Mouse (Mus musculus) ES-Bruce4 (cell line): ENCODE data around the gene Epha2. TPM values are rescaled to one million over a fixed set of nuclear protein-coding genes. Genes with fewer than 3 reads are reported as not detected.

Source experiments
- H3K27ac ChIP-seq: 2 replicates; pipeline ENCODE4 v1.5.1; 2012; ENCODE audit warnings: low read length, inconsistent platforms; ENCODE audit not compliant: insufficient read depth
- H3K27me3 ChIP-seq: 2 replicates; pipeline ENCODE4 v1.6.1; 2012; ENCODE audit warnings: mild to moderate bottlenecking, low read length, inconsistent platforms; ENCODE audit not compliant: control insufficient read depth, poor library complexity, insufficient read depth, severe bottlenecking
- H3K36me3 ChIP-seq: 2 replicates; pipeline ENCODE4 v1.6.1; 2012; ENCODE audit warnings: inconsistent platforms, mild to moderate bottlenecking, low read length, moderate library complexity; ENCODE audit not compliant: control insufficient read depth, poor library complexity, insufficient read depth, severe bottlenecking
- H3K4me1 ChIP-seq: one replicate; pipeline ENCODE4 v1.8.1; 2011; ENCODE audit warnings: low read length; ENCODE audit not compliant: control insufficient read depth, insufficient read depth
- H3K4me3 ChIP-seq: 2 replicates; pipeline ENCODE4 v1.5.1; 2011; ENCODE audit warnings: low read depth, mild to moderate bottlenecking, low read length
- H3K9ac ChIP-seq: 2 replicates; pipeline ENCODE4 v1.6.1; 2012; ENCODE audit warnings: low read depth, mild to moderate bottlenecking, inconsistent platforms; ENCODE audit not compliant: poor library complexity, severe bottlenecking
- H3K9me3 ChIP-seq: replicated peaks from 2 replicates; pipeline ENCODE4 v1.6.1; 2012; ENCODE audit warnings: mild to moderate bottlenecking, low read length, inconsistent platforms; ENCODE audit not compliant: control insufficient read depth, poor library complexity, insufficient read depth, severe bottlenecking
- CTCF ChIP-seq: IDR thresholded peaks from one replicate; pipeline ENCODE4 v1.8.1; 2011; ENCODE audit warnings: low read depth, low read length
- EP300 ChIP-seq: IDR thresholded peaks from 2 replicates; pipeline ENCODE4 v1.6.1; 2011; ENCODE audit warnings: low read depth, low read length; ENCODE audit not compliant: insufficient read depth
- POLR2A ChIP-seq: IDR thresholded peaks from one replicate; pipeline ENCODE4 v1.8.1; 2011; ENCODE audit warnings: low read length; ENCODE audit not compliant: insufficient read depth
- polyA plus RNA-seq: library from polyadenylated mRNA; stranded (reverse); fragments of >200 nt; gene quantifications from 2 replicates; pipeline ENCODE4 v1.2.4, GENCODE M21; 2011; ENCODE audit warnings: low read depth; ENCODE audit not compliant: missing spikeins, insufficient read depth, insufficient read length

Gene Epha2
- polyA plus RNA-seq, 1 experiment: 44.7 TPM

DNA sequence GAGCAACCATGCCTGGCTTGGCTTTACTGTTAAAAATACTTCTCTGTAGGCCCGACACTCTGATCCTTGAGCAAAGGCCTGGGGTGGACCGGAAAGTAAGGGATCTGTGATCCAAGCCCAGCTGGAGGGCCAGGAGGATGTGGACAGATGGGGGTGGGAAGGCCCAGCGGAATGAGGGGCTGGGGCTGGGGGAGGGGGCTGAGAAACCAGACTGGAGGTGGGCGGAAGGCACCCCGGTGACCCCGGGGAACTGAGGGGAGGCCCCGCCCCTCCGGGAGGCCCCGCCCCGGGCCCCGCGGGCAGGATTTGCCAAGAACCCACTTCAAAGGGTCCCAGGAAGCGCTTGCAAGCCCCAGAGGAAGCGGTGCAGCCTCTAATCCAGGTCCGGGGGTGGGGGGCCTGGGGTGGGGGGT, 5.3 kb upstream of the Epha2 start:
- Histone ChIP-seq H3K4me3 (peak overlapping the region; percentile 43), H3K9me3 (no peaks in the 10 kb centered on the region), H3K9ac (peak overlapping the region; percentile 68), H3K4me1 (peaks cover 29% of the 10 kb centered on the region), H3K27ac (peak overlapping the region; percentile 12), H3K27me3 (no peaks in the 10 kb centered on the region), H3K36me3 (no peaks in the 10 kb centered on the region)
- no peak for TF ChIP-seq EP300
- TF ChIP-seq CTCF: no peak
- TF ChIP-seq POLR2A: no peak

DNA sequence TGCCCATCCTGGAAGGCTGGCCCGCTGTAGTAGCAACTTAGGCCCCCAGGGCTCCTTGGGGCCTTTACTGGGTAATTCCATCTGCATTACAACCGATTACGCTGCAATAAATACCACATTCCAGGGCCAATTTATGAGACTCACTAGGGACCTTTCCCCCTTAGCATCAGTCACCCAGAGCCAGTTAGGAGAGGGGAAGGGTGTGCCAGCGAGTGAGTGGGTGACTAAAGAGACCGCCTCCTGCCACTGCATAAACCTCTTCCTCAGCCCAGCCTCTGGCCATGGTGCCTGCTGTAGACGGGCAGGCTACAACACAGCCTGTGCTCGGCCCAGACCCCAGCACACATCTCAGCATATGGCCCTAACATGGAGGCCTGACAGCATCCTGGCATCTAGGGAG, 3.1 kb upstream of the Epha2 start:
- Histone ChIP-seq H3K27me3 (no peaks in the 10 kb centered on the region), H3K4me1 (peaks cover 19% of the 10 kb centered on the region), H3K9me3 (no peaks in the 10 kb centered on the region), H3K36me3 (no peaks in the 10 kb centered on the region), H3K27ac (no peak overlapping the region), H3K4me3 (0 out of 2 replicates have a peak overlapping the region, but pooled peaks have one; percentile 4), H3K9ac (no peak overlapping the region)
- TF ChIP-seq POLR2A: no peak

DNA sequence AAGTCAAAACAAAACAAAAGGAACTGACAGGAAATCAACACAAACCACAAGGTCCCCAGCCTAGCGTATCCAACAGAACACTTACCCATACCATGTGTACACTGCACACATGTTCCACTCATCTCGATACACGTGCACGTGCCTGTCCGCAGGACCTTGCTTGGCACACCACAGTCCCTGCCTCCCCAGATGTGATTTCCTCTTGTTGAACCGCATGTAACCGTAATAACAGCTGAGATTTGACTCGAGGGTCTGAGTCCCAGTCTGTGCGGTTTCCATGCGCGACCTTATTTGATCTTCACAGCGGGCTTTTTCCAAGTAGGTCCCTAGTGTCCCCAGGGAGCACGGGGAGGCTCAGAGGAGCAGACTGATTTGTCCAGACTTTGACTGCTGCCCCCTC, 1.7 kb upstream of the Epha2 start:
- Histone ChIP-seq H3K27me3 (no peaks in the 10 kb centered on the region), H3K4me1 (peaks cover 15% of the 10 kb centered on the region), H3K9ac (no peak overlapping the region), H3K36me3 (no peaks in the 10 kb centered on the region), H3K27ac (no peak overlapping the region), H3K9me3 (no peaks in the 10 kb centered on the region), H3K4me3 (no peak overlapping the region)
- TF ChIP-seq POLR2A (no peak), CTCF (no peak), EP300 (no peak)

DNA sequence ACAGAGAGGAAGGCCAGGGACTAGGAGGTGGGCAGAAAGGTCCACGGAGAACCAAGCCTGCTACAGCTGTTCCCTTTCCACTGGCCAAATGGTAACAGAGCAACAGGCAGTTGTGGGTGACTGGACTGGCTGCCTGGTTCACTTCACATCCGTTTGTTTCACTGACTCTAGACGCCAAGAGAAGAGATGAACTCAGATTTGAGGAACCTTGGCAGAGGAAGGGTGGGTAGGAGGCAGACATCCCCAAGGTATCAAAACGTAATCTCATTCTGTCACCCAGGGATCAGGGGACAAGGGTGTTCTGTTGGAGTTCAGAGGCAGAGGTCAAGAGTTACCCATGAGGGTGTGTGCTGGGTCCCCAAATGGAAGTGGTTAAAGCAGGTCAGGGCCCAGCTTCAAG, 844 bp upstream of the Epha2 start:
- no peak overlapping the region for H3K9ac ChIP-seq

DNA sequence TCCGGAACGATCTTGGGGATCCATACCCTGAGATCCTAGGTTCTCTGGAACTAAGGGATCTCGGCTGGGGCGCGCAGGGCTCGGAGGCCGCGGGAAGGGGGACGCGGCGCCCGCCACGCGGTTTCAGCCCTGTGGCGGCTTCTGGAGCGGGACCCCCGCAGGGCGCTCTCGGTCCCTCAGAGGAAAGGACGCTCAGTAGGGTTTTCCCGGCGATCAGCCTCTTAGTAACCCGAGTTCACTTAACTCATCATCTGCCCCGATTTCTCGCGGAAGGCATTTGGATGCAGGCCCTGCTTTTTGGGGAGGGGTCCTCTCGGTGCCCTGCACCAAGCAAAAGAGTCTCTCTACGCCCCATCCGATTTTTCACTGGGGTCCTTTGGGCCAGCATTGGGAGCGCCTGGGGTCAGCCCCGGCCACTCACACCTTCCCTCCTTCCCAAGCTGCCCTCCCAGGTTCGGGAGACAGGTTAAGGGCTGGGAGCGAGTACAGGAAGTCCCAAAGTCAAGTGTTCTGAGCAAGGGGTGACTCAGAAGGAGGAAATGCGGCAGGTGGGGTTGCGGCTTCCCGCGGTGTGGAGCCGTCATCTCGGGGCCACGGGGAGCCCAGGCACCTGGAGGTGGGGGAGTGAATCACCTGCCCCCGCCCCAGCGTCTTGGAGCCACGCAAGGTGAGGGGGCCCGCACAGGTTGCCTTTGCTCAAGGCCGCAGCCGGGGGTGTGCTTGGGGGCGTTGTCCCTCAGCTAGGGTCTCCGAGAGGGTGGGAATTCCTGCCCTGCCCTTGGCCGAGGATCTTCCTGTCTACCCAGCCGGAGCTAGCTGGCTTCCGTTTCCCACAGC, 769 bp downstream of the Epha2 start:
- H3K4me1 ChIP-seq: peaks cover 17% of the 10 kb centered on the region
- H3K9me3 ChIP-seq: no peaks in the 10 kb centered on the region
- no peaks in the 10 kb centered on the region for H3K27me3 ChIP-seq

More for the DNA sequence above, 844 bp upstream of the Epha2 start:
- TF ChIP-seq EP300: no peak
- TF ChIP-seq CTCF: no peak
- no peak for TF ChIP-seq POLR2A
- Histone ChIP-seq H3K36me3 (no peaks in the 10 kb centered on the region), H3K4me3 (no peak overlapping the region), H3K27ac (no peak overlapping the region), H3K4me1 (peaks cover 13% of the 10 kb centered on the region), H3K27me3 (no peaks in the 10 kb centered on the region), H3K9me3 (no peaks in the 10 kb centered on the region)

DNA sequence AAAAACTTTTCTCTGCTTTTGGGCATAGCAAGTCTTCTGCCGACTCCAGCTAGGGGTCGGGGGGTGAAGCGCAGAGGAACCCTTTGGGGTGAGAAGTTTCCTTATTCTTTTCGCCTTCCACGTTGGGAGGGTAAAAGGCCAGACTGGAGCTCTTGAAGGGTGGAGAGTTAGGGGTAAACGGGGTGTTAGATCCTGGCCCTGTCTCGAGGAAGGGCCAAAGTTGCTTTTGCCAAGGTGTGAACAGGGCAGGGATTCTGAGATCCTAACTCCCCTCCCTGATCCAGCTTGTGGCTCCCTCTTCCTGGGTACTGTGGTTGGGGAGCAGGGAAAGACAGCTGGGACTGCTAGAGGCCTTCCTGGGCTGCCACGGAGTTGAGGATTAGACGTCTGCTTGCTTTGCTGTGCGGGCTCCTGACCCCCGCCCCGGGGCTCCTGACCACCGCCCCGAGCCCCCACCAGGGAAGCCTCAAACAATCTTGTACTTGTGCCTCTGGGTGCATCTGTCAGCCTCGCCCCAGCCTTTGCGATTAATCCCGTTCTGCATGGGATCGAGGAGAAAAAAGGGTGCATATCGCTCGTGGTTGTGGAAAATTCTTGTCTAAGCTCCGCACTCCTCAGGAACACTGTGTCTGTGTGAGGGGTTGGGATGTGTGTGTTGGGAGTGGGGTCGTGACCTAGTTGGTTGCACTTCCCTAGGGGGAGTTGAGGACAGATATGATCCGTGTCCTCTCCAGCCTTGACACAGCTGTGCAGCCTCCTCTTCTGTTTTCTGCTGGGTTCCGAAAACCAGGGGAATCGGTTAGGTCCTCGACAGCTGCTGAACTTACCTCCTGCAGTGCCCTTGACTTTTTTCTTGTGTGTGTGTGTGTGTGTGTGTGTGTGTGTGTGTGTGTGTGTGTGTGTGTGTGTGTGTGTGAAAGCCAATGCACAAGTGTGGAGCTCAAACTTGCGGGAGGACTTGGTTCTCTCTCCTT, 1.7 kb downstream of the Epha2 start:
- H3K4me3 ChIP-seq: peak overlapping the region; percentile 93
- H3K4me1 ChIP-seq: peaks cover 16% of the 10 kb centered on the region
- peak overlapping the region; percentile 75 for H3K27ac ChIP-seq
- H3K9ac ChIP-seq: peak overlapping the region; percentile 88
- H3K9me3 ChIP-seq: no peaks in the 10 kb centered on the region
- TF ChIP-seq EP300 (no peak), POLR2A (no peak), CTCF (no peak)
- peaks cover 5% of the 10 kb centered on the region for H3K36me3 ChIP-seq
- no peaks in the 10 kb centered on the region for H3K27me3 ChIP-seq

More for the DNA sequence above, 769 bp downstream of the Epha2 start:
- Histone ChIP-seq H3K27ac (peak overlapping the region; percentile 1), H3K36me3 (peaks cover 2% of the 10 kb centered on the region; the same call in 1 of the 2 replicates), H3K9ac (peak overlapping the region; percentile 88), H3K4me3 (peak overlapping the region; percentile 93)
- TF ChIP-seq CTCF: no peak
- TF ChIP-seq EP300: no peak
